Mouse (Mus musculus) midbrain, embryonic 14.5 days (tissue): ENCODE measurements at regions not wholly inside any gene's neighbourhood (a gene's known extent, or its start where the extent isn't known, plus 50 kb on each side); places are given as distances from the start of the nearest gene placed in this dataset.

Source experiments
- ATAC-seq: fragments of 200-750 bp; cut with Nextera tagmentation; 2 replicates; pipeline ENCODE4 v1.8.0; 2017; ENCODE audit warnings: moderate number of reproducible peaks, moderate library complexity; ENCODE audit not compliant: low FRiP score, low TSS enrichment
- DNase-seq: peaks from one replicate; pipeline ENCODE4 v3.0.0-alpha.2; 2015
- H3K27ac ChIP-seq: fragments of 300-500 bp; sonication (generic); replicated peaks from 2 replicates; pipeline ENCODE4 v1.5.1; 2014; ENCODE audit warnings: mild to moderate bottlenecking, low read depth, low read length, moderate library complexity
- H3K27me3 ChIP-seq: fragments of 300-500 bp; sonication (generic); 2 replicates; pipeline ENCODE4 v1.6.1; 2014; ENCODE audit warnings: low read length, control low read depth, mixed read lengths; ENCODE audit not compliant: control insufficient read depth, insufficient read depth
- H3K36me3 ChIP-seq: fragments of 300-500 bp; sonication (generic); 2 replicates; pipeline ENCODE4 v1.6.1; 2014; ENCODE audit warnings: low read length, control low read depth; ENCODE audit not compliant: control insufficient read depth, insufficient read depth
- H3K4me1 ChIP-seq: fragments of 300-500 bp; sonication (generic); 2 replicates; pipeline ENCODE4 v1.6.1; 2014; ENCODE audit warnings: mild to moderate bottlenecking, antibody characterized with exemption, low read length, control low read depth; ENCODE audit not compliant: control insufficient read depth, insufficient read depth
- H3K4me2 ChIP-seq: fragments of 300-500 bp; sonication (generic); 2 replicates; pipeline ENCODE4 v1.6.1; 2014; ENCODE audit warnings: mild to moderate bottlenecking, low read length, moderate library complexity
- H3K4me3 ChIP-seq: fragments of 300-500 bp; sonication (generic); replicated peaks from 2 replicates; pipeline ENCODE4 v1.5.1; 2014; ENCODE audit warnings: low read depth, low read length
- H3K9ac ChIP-seq: fragments of 300-500 bp; sonication (generic); replicated peaks from 2 replicates; pipeline ENCODE4 v1.6.1; 2014; ENCODE audit warnings: mild to moderate bottlenecking, low read length, moderate library complexity
- H3K9me3 ChIP-seq: fragments of 300-500 bp; sonication (generic); 2 replicates; pipeline ENCODE4 v1.6.1; 2016; ENCODE audit warnings: low read length, control low read depth, mixed read lengths; ENCODE audit not compliant: control insufficient read depth
- WGBS: fragments of 180-500 bp; shearing (Covaris S2); extraction: QIAGEN DNeasy Blood & Tissue Kit; methylation state at CpG from one replicate; pipeline ENCODE4 v1.1.7; 2014; 5-methylcytosine and 5-hydroxymethylcytosine counted together

DNA sequence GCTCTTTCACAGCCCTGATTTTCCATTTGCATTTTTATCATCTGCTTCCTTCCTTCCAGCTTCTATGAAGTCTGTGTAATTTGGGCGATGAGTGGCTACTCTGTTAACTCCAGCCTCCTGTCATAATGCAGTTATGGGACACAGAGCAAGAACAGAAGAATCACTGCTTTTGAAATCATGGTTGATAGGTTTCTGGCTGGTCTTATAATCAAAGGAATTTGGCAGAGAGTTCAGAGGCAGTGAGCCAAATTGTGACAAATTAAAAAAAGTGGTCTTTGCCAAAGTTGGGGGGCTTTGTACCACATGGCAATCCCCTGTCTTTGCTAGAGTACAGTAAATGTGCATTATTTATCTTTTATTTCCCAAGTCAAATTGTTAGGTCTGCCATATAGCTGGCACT lies 1292.6 kb downstream of the Rapgef2 start:
- Histone ChIP-seq H3K27me3 (no peaks in the 10 kb centered on the region), H3K9ac (no peak overlapping the region), H3K9me3 (no peaks in the 10 kb centered on the region), H3K4me3 (no peak overlapping the region), H3K4me1 (no peaks in the 10 kb centered on the region), H3K4me2 (no peak overlapping the region), H3K27ac (no peak overlapping the region), H3K36me3 (no peaks in the 10 kb centered on the region)
- ATAC-seq (no peak), DNase-seq (peak; percentile 12)
- WGBS = 78% methylated on average over 1 of the region's 1 CpGs

DNA sequence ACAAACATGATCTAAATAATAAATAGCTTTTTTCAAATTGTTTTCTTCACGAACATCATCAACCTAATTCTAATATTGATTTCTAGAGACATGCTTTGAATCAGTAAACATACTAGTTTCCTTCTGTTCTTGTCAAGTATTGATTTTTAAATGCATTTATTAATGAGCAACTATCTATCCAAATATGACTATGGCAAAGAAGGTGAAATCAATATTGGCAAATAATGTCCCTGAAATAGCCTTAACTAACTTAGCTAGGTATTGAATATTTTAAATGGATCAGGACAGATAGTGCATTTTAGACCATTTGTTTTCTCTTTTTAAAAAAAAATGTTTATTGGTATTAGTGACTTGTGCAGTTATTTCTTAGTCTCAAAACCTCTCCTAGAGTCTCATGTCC lies 1341.5 kb downstream of the Rapgef2 start:
- ATAC-seq (no peak), DNase-seq (no peak)
- H3K4me2 ChIP-seq = no peak overlapping the region
- no peaks in the 10 kb centered on the region for H3K36me3 ChIP-seq
- 86% methylated on average over 1 of the region's 1 CpGs for WGBS
- no peaks in the 10 kb centered on the region for H3K27me3 ChIP-seq
- no peak overlapping the region for H3K4me3 ChIP-seq
- H3K27ac ChIP-seq = no peak overlapping the region
- H3K9me3 ChIP-seq = no peaks in the 10 kb centered on the region
- H3K4me1 ChIP-seq = no peaks in the 10 kb centered on the region
- H3K9ac ChIP-seq = no peak overlapping the region

DNA sequence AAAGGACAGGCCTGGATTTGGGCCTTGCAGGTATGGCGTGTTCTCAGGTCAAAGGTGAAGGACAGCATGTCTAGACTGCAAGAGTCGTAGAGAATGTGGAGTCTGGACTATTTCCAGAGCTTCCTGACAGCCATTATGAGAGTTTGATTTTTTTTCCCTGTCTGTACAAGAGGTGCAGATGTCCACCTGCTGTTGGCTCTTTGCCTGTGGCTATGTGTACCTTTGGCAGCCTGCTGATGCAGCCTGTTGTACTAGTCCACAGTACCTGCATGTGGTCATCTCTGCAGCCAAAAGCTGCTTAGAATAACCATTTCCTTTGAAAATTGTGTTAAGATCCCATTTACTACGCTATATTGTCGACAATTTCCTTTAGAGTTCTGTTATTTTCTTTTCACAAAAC lies 1389.1 kb downstream of the Rapgef2 start:
- Histone ChIP-seq H3K27me3 (no peaks in the 10 kb centered on the region), H3K4me3 (no peak overlapping the region), H3K27ac (no peak overlapping the region), H3K9ac (no peak overlapping the region), H3K4me2 (no peak overlapping the region), H3K9me3 (no peaks in the 10 kb centered on the region), H3K36me3 (no peaks in the 10 kb centered on the region), H3K4me1 (no peaks in the 10 kb centered on the region)
- 92% methylated on average over 4 of the region's 4 CpGs for WGBS
- DNase-seq (no peak), ATAC-seq (no peak)

- H3K4me1 ChIP-seq = no peaks in the 10 kb centered on the region
- ATAC-seq (no peak), DNase-seq (no peak)
- WGBS = 93% methylated on average over 3 of the region's 3 CpGs
- H3K36me3 ChIP-seq = no peaks in the 10 kb centered on the region
- no peak overlapping the region for H3K4me3 ChIP-seq
- no peak overlapping the region for H3K9ac ChIP-seq
- H3K4me2 ChIP-seq = no peak overlapping the region
- H3K9me3 ChIP-seq = no peaks in the 10 kb centered on the region
- no peak overlapping the region for H3K27ac ChIP-seq
- no peaks in the 10 kb centered on the region for H3K27me3 ChIP-seq
Measured at GRCm38 (mm10) chr3:77887634-77888033, 1398.7 kb downstream of the Rapgef2 start.

DNA sequence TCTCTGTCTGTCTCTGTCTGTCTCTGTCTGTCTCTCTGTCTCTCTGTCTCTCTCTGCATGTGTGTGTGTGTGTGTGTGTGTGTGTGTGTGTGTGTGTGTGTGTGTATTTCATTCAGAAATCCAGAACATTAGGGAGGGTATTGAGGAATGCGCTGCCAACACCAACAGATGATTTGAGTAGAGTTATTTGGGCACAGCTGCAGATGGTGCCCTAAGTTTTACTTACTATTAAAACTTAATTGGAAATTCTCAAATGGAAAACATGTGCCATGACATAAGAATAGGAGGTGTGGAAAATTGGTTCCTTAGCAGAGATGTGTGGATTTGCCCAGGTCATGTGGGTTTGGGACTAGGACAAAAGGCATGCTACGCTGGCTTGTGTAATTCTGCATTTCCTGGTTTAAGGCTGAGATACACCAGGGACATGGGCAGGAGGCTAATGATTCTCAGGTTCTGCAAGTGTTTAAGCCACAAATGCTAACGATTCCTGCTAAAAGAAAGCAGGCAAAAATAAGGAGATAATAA lies 1437.5 kb downstream of the Rapgef2 start:
- H3K36me3 ChIP-seq = no peaks in the 10 kb centered on the region
- no peaks in the 10 kb centered on the region for H3K4me1 ChIP-seq
- no peaks in the 10 kb centered on the region for H3K9me3 ChIP-seq
- no peak overlapping the region for H3K4me2 ChIP-seq
- H3K4me3 ChIP-seq = no peak overlapping the region
- WGBS = 81% methylated on average over 3 of the region's 3 CpGs
- no peak overlapping the region for H3K27ac ChIP-seq
- H3K27me3 ChIP-seq = no peaks in the 10 kb centered on the region
- ATAC-seq (no peak), DNase-seq (no peak)
- no peak overlapping the region for H3K9ac ChIP-seq

DNA sequence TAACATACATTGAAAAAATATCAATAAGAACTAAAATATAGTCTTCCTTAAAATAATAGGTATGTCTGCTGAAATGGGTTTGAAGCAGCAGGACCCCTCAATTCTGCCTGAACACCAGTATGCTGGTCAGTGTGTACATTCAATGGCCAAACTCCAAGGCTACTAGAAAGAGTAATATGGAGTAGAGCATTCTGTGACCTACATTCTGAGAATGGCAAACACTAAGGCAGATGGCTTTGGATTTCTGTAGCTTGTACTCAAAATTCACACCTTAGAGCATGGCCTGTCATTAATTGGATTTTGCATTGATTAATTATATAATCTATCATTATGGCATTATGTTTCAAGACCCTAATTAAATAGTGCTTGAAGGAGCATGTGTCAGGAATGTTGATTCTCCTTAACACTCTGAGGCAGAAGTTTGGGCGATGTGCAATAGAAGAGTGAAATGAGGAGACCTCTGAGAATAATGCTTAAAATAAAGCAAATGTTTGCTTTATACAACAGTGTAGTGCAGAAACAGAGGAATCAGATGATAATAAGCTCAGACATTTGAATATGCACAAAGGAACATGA lies 1454.0 kb downstream of the Rapgef2 start:
- Histone ChIP-seq H3K27ac (no peak overlapping the region), H3K9me3 (no peaks in the 10 kb centered on the region), H3K27me3 (no peaks in the 10 kb centered on the region), H3K9ac (no peak overlapping the region), H3K36me3 (no peaks in the 10 kb centered on the region), H3K4me1 (no peaks in the 10 kb centered on the region), H3K4me2 (no peak overlapping the region), H3K4me3 (no peak overlapping the region)
- DNase-seq = no peak
- ATAC-seq = no peak
- 80% methylated on average over 1 of the region's 1 CpGs for WGBS

DNA sequence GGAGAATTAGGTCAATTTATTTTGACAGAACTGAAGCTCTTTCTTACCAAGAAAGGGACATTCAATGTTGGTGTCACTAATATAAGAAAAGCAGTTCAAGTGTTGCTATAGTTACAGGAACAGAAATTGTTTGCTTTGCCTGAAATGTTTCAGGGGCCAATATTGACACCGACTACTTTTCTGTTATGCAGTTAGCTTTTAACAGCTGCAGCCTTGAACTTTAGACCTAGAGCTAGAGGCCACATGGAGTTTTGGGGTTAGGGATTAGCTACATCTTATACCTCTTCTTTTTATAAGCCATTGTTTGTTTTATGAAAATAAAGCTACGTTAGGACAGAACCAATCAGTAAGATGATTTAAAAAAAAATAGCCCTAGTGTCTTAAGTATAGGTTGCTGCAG lies 1454.6 kb downstream of the Rapgef2 start:
- Histone ChIP-seq H3K27ac (no peak overlapping the region), H3K27me3 (no peaks in the 10 kb centered on the region), H3K9me3 (no peaks in the 10 kb centered on the region), H3K36me3 (no peaks in the 10 kb centered on the region), H3K9ac (no peak overlapping the region), H3K4me3 (no peak overlapping the region), H3K4me1 (no peaks in the 10 kb centered on the region), H3K4me2 (no peak overlapping the region)
- no peak for DNase-seq
- 67% methylated on average over 2 of the region's 2 CpGs for WGBS
- ATAC-seq = no peak

DNA sequence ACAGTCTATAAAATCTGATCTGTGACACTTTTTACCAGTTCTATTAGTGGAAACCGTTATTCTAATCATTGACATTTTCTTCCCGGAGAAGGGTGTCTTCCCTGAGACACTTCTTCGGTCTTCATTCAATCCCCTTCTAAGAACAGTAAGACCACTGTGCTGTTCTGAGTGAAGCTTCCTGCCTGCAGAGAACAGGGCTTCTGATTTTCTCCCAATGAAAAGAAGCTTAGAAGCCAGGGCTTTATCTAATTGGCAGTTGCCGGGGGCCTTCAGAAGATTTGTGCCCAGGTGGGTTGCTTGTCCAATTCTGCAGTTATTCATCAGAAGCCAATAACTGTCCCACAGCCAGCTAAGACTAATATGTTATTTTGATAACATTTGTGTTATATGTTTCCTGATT lies 1455.1 kb downstream of the Rapgef2 start:
- ATAC-seq (no peak), DNase-seq (no peak)
- Histone ChIP-seq H3K9ac (no peak overlapping the region), H3K4me2 (no peak overlapping the region), H3K27ac (no peak overlapping the region), H3K4me1 (no peaks in the 10 kb centered on the region), H3K9me3 (no peaks in the 10 kb centered on the region), H3K27me3 (no peaks in the 10 kb centered on the region), H3K4me3 (no peak overlapping the region), H3K36me3 (no peaks in the 10 kb centered on the region)
- WGBS = 77% methylated on average over 4 of the region's 4 CpGs

- H3K36me3 ChIP-seq = no peaks in the 10 kb centered on the region
- H3K27me3 ChIP-seq = no peaks in the 10 kb centered on the region
- ATAC-seq = no peak
- H3K27ac ChIP-seq = no peak overlapping the region
- no peak overlapping the region for H3K4me3 ChIP-seq
- DNase-seq = no peak
- no peak overlapping the region for H3K9ac ChIP-seq
- no peak overlapping the region for H3K4me2 ChIP-seq
- H3K4me1 ChIP-seq = no peaks in the 10 kb centered on the region
- no peaks in the 10 kb centered on the region for H3K9me3 ChIP-seq
Measured at GRCm38 (mm10) chr3:77830219-77830618, 1456.1 kb downstream of the Rapgef2 start.
